Mouse (Mus musculus) B cell, adult 67 days (primary cell): ENCODE data around the gene Zfyve28. TPM values are rescaled to one million over a fixed set of nuclear protein-coding genes. Genes with fewer than 3 reads are reported as not detected.

Experiments used
- total RNA-seq, 2 experiments: library from RNA; stranded (reverse); gene quantifications; 4 replicates each; pipeline ENCODE4 v1.2.4; 2023

Zfyve28 gene
- 1 to 10 TPM; 1.0 to 2.8 TPM for total RNA-seq

GRCm38 (mm10) chr5:34288154-34288716 lies at the start of gene Zfyve28, which contains the start of gene Cfap99:
Gene Zfyve28 (minus strand): TSS chr5:34288449.
Gene Cfap99 (plus strand): TSS chr5:34288600.

GRCm38 (mm10) chr5:34336097-34336774 lies 48.0 kb upstream of the Zfyve28 start, which contains the start of gene Rnf4:
Gene Rnf4 (plus strand): TSS chr5:34336289.

GRCm38 (mm10) chr5:34187601-34188316 lies 100.5 kb downstream of the Zfyve28 start, which contains the start of gene Mxd4:
Gene Mxd4 (minus strand): TSS chr5:34187720.

DNA sequence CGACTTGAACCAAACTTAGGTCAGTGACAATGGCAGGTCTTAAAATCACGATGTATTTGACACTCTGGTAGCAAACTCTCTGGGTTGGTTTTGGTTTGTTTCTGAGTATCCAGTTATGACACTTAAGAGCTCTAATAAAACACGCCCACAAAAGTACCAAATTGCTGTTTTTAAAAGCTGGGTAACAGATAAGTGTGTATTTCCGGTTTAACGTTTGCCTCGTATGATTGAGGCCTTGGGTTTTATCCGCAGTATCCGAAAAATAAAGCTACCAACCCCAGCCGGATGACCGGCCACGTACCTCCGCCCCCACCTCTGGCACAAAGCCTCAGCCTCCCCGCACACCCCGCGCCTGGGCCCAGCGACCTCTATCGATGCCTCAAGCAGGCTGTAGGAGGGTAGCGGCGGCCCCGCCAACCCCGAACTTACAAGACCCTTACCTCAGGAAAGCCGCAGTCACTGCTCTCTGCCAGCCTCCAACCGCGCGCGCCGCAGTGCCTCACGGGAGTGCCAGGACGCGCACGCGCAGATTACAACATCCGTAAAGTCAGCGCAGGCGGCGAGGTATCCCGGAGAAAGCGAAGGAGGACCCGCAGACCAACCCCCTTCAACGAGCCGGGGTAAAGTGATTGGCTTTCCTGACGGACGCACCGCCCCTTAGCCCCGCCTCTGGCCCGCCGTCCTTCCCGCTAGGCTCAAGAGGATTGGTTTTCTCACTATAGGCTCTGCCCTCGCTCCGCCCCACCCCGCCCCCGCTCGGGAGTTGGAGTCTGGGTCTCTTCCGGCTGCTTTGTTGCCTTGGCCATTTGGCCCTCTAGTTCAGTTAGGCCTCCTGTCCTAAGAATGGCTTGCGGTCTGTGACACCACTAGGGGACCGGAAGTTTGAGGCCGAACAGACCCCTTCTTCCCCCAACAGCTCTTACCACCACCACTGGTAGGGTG lies 119.0 kb downstream of the Zfyve28 start, which contains the start of the genes Poln and Haus3:
Poln (minus strand) TSS at position 499 of the 942 bp plus-strand sequence.
Haus3 (minus strand) TSS at position 578 of the 942 bp plus-strand sequence.

Other genes with a start within 250 kb of the Zfyve28 start
- gene Poln, start 119.0 kb downstream of the Zfyve28 start, total RNA-seq: 1 to 10 TPM; 1.9 to 3.3 TPM
- gene Haus3, start 118.9 kb downstream of the Zfyve28 start, total RNA-seq: 10 to 100 TPM; 37.6 to 43.8 TPM
- gene Mxd4, start 100.7 kb downstream of the Zfyve28 start, total RNA-seq: 10 to 100 TPM; 69.0 to 97.5 TPM
- not detected for gene Cfap99, start 151 bp upstream of the Zfyve28 start, total RNA-seq
- 100 to 1,000 TPM; 216 to 242 TPM for gene Rnf4, start 47.8 kb upstream of the Zfyve28 start, total RNA-seq
- 10 to 100 TPM; 79.4 to 91.9 TPM for gene Fam193a, start 81.5 kb upstream of the Zfyve28 start, total RNA-seq
- gene Tnip2, start 225.5 kb upstream of the Zfyve28 start, total RNA-seq: 10 to 100 TPM; 32.9 to 38.5 TPM
- 100 to 1,000 TPM; 119 to 137 TPM for gene Sh3bp2, start 237.4 kb upstream of the Zfyve28 start, total RNA-seq